Mouse (Mus musculus) right cerebral cortex, adult 18-20 months (tissue): ENCODE results near the gene B3gnt2.

ENCODE experiments used
- DNase-seq: peaks from one replicate; pipeline ENCODE4 v3.0.0; 2022; ENCODE audit warnings: mixed read lengths

The B3gnt2 gene

GRCm38 (mm10) chr11:22813427-22813826 is 47.3 kb downstream of the B3gnt2 start:
- no peak for DNase-seq

DNA sequence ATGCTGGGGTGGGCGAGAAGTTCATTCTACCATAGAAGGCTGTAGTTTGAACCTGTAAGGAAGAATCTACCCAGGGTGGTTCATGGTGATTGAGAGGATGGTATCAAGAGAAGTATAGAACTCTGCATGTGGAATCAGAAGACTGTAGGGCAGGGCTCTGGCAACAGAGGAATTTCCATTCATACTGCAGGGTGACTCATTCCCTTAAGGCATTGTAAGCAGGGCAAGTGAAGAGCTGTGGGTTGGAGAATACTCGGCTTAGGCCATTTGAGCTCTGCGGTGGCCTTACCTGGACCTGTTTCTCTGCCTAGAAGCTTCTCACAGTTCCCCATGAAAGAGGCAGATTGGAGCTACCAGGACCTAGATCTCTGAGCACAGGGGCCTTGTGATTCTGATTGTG is 49.3 kb downstream of the B3gnt2 start:
- no peak for DNase-seq

- DNase-seq = no peak
Measured at GRCm38 (mm10) chr11:22809465-22810096, 51.2 kb downstream of the B3gnt2 start.

- DNase-seq = no peak
Measured at GRCm38 (mm10) chr11:22808040-22808439, 52.7 kb downstream of the B3gnt2 start.

DNA sequence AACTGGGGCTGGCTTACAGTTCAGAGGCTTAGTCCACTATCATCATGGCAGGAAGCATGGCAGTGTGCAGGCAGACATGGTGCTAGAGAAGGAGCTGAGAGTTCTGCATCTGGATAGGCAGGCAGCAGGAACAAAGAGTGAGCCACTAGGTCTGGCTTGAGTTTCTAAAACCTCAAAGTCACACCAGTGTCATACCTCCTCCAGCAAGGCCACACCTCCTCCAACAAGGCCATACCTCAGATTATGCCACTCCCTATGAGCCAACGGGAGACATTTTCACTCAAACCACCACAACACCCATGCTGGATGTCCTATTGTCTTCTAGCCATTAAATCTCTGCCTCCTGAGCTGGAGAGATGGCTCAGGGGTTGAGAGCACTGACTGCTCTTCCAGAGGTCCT is 55.6 kb downstream of the B3gnt2 start:
- no peak for DNase-seq

DNA sequence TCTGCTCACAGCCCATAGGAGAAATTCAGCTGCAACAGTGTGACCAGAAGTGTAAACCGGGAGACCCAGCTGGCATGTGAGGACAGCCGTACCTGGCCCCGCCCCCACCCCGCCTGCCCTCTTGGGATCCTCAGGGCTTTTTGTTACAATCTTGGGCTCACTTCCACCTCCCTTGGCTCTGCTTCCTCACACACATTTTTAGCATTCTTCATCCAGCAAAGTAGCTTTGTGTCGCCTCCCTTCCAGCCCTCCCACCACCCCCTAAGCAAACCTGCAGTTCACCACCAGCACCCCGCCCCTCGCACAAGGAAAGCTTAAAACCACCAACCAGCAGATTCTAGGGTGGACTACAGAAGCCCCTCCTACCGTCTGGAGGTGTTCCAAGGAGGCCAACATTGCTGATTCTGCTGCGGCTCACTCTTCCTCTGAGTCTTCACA is 60.8 kb downstream of the B3gnt2 start:
- DNase-seq = no peak

- DNase-seq = no peak
Measured at GRCm38 (mm10) chr11:22798916-22799315, 61.8 kb downstream of the B3gnt2 start.

DNA sequence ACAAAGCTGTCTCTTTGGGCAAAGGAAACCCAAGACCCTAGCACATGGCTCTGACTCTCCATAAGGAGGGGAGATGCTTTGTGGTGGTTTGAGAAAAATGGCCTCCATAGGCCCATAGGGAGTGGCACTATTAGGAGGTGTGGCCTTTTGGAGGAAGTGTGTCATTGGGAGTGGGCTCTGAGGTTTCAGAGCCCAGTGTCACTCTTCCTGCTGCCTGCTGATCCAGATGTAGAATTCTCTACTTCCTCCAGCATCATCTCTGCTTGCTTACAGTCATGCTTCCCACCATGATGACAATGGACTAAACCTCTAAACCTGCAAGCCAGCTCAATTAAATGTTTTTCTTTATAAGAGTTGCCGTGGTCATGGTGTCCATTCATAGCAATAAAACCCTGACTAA is 66.0 kb downstream of the B3gnt2 start:
- no peak for DNase-seq

DNA sequence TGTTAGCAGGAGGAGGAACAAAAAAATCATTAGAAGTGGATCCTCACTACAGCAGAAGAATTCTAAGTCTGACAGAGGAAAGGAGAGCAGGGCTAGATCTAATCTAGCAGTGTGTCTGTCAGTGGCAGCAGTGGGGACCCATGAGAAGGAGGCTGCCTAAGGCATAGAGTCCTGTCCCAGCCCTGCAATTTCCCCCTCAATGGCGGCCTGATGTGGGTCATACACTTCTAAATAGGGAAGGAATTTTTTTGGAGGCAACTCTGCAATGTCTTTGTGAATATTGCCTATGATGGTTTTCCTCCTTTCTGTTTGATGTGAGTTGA is 66.9 kb downstream of the B3gnt2 start:
- DNase-seq = no peak

GRCm38 (mm10) chr11:22793176-22793880 is 67.4 kb downstream of the B3gnt2 start:
- DNase-seq = no peak

DNA sequence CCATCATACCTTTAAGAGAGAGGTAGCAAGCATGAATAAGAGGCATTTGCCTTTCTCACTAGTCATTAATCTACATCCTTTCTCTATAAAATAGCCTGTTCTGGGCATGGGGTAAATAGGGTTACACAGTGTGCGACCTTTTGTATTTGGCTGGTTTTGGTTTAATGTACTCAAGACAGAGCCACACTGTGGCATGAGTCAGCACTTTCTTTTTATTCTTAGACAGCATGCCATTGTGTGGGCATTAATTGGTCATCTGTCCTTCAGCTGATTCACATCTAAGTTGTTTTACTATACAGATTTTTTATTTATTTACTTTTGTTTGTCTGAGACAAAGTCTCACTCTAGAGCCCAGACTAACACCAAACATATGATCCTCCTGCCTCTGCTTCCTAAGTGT is 68.6 kb downstream of the B3gnt2 start:
- DNase-seq = no peak

- DNase-seq = no peak
Measured at GRCm38 (mm10) chr11:22791726-22792125, 69.0 kb downstream of the B3gnt2 start.

DNA sequence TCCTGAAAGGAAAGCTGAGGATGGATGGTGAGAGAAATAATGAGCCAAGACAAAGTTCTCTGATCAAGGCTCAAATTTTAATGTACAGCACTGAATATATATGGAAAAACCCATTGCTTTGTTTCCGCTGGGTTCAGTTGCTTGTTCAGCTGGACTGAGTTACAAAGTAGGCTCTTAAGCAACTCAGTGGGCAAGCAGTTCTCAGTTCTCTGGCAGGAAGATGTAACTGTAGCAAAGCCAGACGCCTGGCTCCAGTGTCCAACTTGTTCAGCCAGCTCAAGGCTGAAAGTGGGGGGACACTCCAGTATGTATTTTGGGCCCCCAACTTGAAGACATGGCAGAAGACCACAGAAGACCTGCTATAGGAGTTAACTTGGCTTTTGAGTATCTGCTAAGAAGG is 72.9 kb downstream of the B3gnt2 start:
- no peak for DNase-seq

DNA sequence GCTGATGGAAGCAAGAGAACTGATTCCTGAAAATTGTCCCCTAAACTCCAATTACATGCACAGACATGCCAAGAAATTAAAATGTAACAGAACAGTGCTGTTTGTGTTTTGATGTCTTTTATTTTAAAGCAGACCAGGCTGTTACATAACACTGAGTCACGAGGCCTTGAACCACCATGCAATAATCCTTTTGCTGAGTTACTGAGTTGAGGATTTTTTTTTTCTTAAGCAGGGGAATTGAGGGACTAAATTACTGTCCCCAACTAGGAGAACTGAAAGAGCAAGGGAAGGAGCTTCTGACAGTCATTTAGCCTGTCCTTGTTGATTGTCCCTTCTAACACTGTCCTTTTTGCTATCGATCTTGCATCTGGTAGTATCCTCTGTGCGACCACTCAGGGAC is 76.3 kb downstream of the B3gnt2 start:
- no peak for DNase-seq

- no peak for DNase-seq
Measured at GRCm38 (mm10) chr11:22782705-22783124, 78.0 kb downstream of the B3gnt2 start.

- DNase-seq = no peak
Measured at GRCm38 (mm10) chr11:22781190-22781589, 79.6 kb downstream of the B3gnt2 start.

DNA sequence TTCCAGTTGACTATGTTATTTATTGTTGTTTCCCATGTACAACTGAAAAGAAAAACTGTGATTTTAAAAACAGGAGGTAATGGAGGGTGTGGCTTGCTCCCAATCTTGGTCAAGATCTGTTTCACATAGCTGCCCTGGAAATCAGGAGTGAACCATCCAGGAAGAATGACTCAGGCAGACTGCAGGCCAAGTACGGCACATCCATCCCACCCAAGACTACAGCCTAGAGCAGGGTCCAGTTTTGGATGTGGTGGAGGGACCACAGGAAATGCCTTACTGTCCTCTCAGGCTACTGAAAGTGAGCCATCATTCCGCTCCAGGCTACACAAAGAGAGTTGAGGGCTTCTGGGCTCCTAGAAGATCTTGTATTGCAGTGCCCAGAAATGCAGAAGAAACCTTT is 80.0 kb downstream of the B3gnt2 start:
- DNase-seq = no peak

DNA sequence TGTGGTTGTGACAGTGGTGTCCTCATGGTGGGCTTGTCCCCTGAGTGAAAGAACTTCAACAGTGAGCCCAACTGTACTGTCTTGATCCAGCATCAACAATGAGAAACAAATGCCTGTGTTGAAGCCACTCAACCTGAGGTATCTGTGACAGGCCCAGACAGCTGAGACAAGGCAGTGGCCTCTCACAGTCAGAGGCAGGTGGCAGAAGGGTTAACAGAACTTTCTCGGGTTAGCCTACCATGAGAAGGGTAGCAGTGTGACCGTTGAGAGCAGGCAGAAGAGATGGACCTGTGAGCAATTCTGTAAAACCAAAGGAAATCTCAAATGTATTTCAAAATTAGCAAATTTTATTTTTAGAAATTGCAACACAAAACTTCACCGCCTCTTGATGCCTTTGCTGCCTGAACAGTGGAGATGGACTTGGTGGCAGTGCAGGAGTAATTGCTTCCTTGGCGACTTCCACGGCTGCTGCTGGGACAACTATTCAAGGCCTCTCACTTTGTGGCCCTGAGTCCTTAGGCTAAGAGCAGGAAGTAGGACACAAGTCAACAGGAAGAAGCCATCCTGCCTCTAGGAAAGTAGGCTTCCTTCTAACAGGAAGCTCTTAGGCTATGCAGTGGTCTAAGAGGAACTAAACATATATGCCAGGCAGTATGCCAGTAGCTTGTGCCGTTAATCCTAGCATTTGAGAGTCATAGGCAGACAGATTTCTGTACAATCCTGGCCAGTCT is 80.8 kb downstream of the B3gnt2 start:
- DNase-seq = no peak

DNA sequence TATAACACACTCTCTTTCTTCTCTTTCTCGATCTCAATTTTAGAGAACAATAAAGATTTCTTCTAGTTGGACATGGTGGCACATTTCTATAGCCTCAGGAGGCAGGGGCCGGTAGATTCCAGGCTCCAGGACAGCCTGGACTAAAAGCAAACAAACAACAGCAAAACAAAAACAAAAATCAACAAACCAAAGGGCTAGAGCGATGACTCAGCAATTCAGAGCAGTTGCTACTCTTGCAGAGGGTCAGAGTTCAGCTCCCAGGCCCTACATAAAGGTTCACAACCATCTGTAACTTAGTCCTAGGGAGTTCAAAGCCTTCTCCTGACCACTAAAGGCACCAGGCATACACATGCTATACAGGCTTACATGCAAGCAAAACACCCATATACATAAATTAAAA is 82.2 kb downstream of the B3gnt2 start:
- DNase-seq = no peak

GRCm38 (mm10) chr11:22777531-22777930 is 83.2 kb downstream of the B3gnt2 start:
- DNase-seq = no peak

DNA sequence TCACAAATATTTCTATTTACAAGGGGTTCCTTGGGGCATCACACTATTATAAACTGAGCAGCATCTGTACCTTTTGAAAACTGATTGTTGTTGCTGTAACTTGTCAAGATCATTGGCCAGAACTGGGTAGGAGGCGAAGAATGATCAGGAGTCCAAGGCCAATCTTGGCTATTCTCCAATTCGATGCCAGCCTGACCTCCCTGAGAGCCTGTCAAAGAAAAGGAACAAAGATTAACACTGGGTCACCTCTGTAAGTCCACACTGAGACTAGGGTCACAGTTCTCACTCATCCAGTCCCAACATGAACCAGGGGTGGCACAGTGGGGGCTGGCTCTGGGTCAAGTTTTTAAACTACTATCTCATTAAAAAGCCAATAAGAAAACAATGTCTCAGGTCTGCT is 85.9 kb downstream of the B3gnt2 start:
- DNase-seq = no peak

- DNase-seq = no peak
Measured at GRCm38 (mm10) chr11:22766238-22766637, 94.5 kb downstream of the B3gnt2 start.

DNA sequence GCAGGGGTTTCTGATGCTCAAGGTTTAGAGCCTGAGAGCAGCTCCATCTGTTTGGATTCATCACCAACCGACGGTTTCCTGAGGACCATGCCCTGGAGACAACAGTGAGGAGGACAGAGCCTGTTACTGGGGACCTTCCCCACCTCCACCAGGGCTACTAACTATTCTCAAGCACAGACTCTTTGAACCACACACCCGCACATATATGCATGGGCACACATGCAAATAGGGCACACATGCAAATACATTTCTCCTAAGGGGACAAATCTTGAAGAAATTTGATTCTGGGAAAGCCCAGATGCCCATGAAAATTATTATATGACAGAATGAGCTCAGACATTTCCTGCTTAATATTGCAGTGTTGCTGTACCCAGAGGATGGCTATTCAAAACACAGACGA is 95.3 kb downstream of the B3gnt2 start:
- no peak for DNase-seq

DNA sequence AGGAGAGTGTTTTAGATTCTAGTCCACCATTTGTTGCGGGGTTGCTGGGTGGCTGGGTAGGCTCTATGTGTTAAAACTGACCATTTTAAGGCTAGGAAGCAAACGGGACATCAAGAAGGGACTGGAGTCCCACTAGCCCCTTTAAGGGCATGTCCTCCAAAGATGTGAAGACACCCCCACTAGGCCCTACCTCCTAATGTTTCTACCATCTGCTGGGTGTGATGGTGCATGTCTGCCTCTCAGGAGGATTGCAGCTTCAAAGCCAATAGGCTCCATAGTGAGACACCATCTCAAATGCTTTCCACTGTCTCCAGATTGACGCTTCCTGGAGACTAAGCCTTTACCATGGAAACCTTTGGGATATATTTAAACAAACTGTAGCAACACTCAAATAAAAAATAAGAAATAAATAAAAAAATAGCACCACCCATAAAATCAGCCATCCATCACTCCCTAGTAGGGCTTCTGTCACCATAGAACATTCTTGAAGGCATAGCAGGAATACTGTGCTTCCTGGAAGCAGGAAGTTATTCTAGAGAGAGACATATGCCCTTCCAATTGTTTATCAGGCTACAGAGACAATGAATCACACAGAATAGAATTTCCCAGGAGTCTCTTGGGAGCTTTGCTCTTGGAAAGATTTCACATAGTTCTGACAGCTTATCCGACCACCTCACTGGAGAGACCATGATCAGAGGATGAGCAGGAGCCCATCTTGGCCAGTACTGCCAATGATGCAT is 97.0 kb downstream of the B3gnt2 start:
- no peak for DNase-seq
